Mouse (Mus musculus): Measurements from ENCODE around the gene Uqcrq. TPM values are rescaled to one million over a fixed set of nuclear protein-coding genes. Genes with fewer than 3 reads are reported as not detected.

The Uqcrq gene
- polyA plus RNA-seq (2017; shearing (Covaris generic)) = 331 TPM

GRCm38 (mm10) chr11:53430670-53431346 lies at the start of gene Uqcrq, which contains the start of gene Gdf9:
Uqcrq (minus strand) TSS chr11:53430831.
Gdf9 (plus strand) TSS chr11:53431023.

GRCm38 (mm10) chr11:53479783-53480301 lies 49.2 kb upstream of the Uqcrq start, which contains the start of the genes Gm9945 and Sowaha:
Gm9945 (plus strand) TSS chr11:53480166.
Sowaha (minus strand) TSS chr11:53480274.

GRCm38 (mm10) chr11:53469968-53470695 lies 39.5 kb upstream of the Uqcrq start, which contains the start of gene Gm9837:
Gm9837 (minus strand) TSS chr11:53470479.

GRCm38 (mm10) chr11:53456474-53457371 lies 26.1 kb upstream of the Uqcrq start, which contains the start of the genes Gm10447 and Shroom1:
Gm10447 (minus strand) TSS chr11:53457110.
Shroom1 (plus strand) TSS chr11:53457205.

GRCm38 (mm10) chr11:53423036-53423435 lies 7.6 kb downstream of the Uqcrq start, which contains the start of gene Leap2:
Leap2 (minus strand) TSS chr11:53423170.

Other genes with a start within 250 kb of the Uqcrq start
- gene Hspa4, start 130.4 kb downstream of the Uqcrq start, polyA plus RNA-seq (2017; shearing (Covaris generic)) = 29.0 TPM
- gene Zcchc10, start 106.2 kb downstream of the Uqcrq start, polyA plus RNA-seq (2017; shearing (Covaris generic)) = 33.8 TPM
- gene Aff4, start 80.0 kb downstream of the Uqcrq start, polyA plus RNA-seq (2017; shearing (Covaris generic)) = 15.5 TPM
- not detected for gene Leap2, start 7.7 kb downstream of the Uqcrq start, polyA plus RNA-seq (2017; shearing (Covaris generic))
- 0.24 TPM for gene Gdf9, start 192 bp upstream of the Uqcrq start, polyA plus RNA-seq (2017; shearing (Covaris generic))
- not detected for gene Gm10447, start 26.3 kb upstream of the Uqcrq start, polyA plus RNA-seq (2017; shearing (Covaris generic))
- not detected for gene Shroom1, start 26.4 kb upstream of the Uqcrq start, polyA plus RNA-seq (2017; shearing (Covaris generic))
- not detected for gene Gm9837, start 39.6 kb upstream of the Uqcrq start, polyA plus RNA-seq (2017; shearing (Covaris generic))
- not detected for gene Gm9945, start 49.3 kb upstream of the Uqcrq start, polyA plus RNA-seq (2017; shearing (Covaris generic))
- gene Sowaha, start 49.4 kb upstream of the Uqcrq start, polyA plus RNA-seq (2017; shearing (Covaris generic)) = not detected
- 1.0 TPM for gene Sept8, start 88.4 kb upstream of the Uqcrq start, polyA plus RNA-seq (2017; shearing (Covaris generic))
- 14.3 TPM for gene Kif3a, start 136.5 kb upstream of the Uqcrq start, polyA plus RNA-seq (2017; shearing (Covaris generic))
- gene Il4, start 187.8 kb upstream of the Uqcrq start, polyA plus RNA-seq (2017; shearing (Covaris generic)) = 4.7 TPM
- not detected for gene Il13, start 203.9 kb upstream of the Uqcrq start, polyA plus RNA-seq (2017; shearing (Covaris generic))

All from activated CD4-positive, CD25-positive, alpha-beta regulatory T cell, adult 9 weeks (primary cell).